Mouse (Mus musculus) C2C12 (cell line): ENCODE results near the gene Gm20772. TPM values are rescaled to one million over a fixed set of nuclear protein-coding genes. Genes with fewer than 3 reads are reported as not detected.
"Not testable (repeated sequence)": the region's sequence is repeated elsewhere in the genome, so short reads cannot be mapped to it uniquely, and the experiment has no call there.

Experiments used
- H3K27me3 ChIP-seq: one replicate; pipeline ENCODE4 v1.6.1; 2011; ENCODE audit not compliant: control insufficient read depth, insufficient read depth, insufficient read length
- H3K36me3 ChIP-seq: one replicate; pipeline ENCODE4 v1.6.1; 2011; ENCODE audit not compliant: control insufficient read depth, insufficient read depth
- H3K4me3 ChIP-seq: one replicate; pipeline ENCODE4 v1.5.1; 2011; ENCODE audit warnings: mild to moderate bottlenecking, control low read depth; ENCODE audit not compliant: poor library complexity, insufficient read depth, severe bottlenecking
- H3K79me2 ChIP-seq: one replicate; pipeline ENCODE4 v1.6.1; 2011; ENCODE audit not compliant: control insufficient read depth, insufficient read depth
- H3K79me3 ChIP-seq: one replicate; pipeline ENCODE4 v1.6.1; 2011; ENCODE audit warnings: low read depth, control low read depth
- H3ac ChIP-seq: one replicate; pipeline ENCODE3; 2011; ENCODE audit warnings: low read depth; ENCODE audit not compliant: control insufficient read depth, insufficient read length
- long read RNA-seq, 2 experiments: library from polyadenylated mRNA; unstranded; transcript quantifications; one replicate each; pipeline ENCODE4 v2.0.0; 2019 to 2020
- polyA plus RNA-seq: library from polyadenylated mRNA; unstranded; fragments of >200 nt; fragmentation: generic; extraction: Trizol; gene quantifications from one replicate; pipeline ENCODE4 v1.2.1, GENCODE M21; 2012; ENCODE audit warnings: missing spikeins

Gm20772 gene
- not detected for polyA plus RNA-seq
- long read RNA-seq, experiment 1: 0 reads
- long read RNA-seq, experiment 2: 0 reads

DNA sequence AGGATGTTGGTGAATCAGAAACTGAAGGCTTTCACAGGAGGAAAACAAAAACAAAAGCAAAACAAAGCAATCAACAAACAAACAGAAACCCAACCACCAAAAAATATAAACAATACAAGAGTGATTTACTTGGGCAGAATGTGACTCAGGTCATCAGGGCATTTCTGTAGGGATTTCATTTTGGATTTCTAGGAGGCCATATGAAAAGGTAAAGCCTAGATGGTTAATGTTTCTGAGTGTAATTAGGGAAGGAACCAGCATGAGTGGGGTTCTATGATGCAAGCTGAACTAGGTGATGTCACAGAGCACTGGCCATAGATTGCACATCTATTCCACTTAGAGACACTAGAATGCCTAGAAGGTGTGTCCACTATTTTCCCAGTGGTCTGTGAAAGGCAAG lies at the start of gene Gm20772, which contains the start of gene Gm20831:
Gene Gm20772 (plus strand): TSS at position 301 of the 400 bp plus-strand sequence.
Gene Gm20831 (plus strand): TSS at position 301 of the 400 bp plus-strand sequence.
- H3K4me3 ChIP-seq, H3K79me3 ChIP-seq: not testable (repeated sequence)

DNA sequence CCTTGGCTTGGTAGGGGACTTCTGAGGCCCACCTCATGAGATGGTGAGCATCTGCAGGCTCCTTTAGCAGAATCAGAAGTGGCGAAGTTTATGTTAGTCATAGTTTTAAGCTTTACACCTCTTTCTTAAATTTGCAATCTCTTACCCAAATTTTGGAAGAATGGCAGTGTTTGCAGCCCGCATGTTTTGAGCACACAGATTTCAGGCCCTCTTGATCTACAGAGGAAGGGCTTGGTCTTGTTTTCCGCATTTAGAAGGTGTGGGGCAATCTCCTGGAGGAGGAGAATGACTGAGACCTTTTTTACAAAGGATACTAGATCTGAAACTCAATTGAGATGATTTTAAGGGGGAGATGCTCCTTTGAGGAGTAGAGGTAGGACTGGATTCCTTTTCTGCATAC lies 28.4 kb upstream of the Gm20772 start, which contains the start of gene Gm21904:
Gene Gm21904 (minus strand): TSS at position 101 of the 400 bp plus-strand sequence.
- not testable (repeated sequence) for H3K36me3 ChIP-seq, H3K79me2 ChIP-seq, H3K4me3 ChIP-seq, H3K79me3 ChIP-seq, H3ac ChIP-seq, H3K27me3 ChIP-seq

More for the DNA sequence above, at the start of gene Gm20772, which contains the start of gene Gm20831:
- H3K36me3 ChIP-seq, H3ac ChIP-seq, H3K27me3 ChIP-seq, H3K79me2 ChIP-seq: not testable (repeated sequence)

Other genes with a start within 250 kb of the Gm20772 start
- not detected for gene Gm21904, start 28.5 kb upstream of the Gm20772 start, polyA plus RNA-seq
- not detected for gene Gm20831, start within 50 bp of the Gm20772 start, polyA plus RNA-seq
- gene Srsy, start 62.6 kb downstream of the Gm20772 start, polyA plus RNA-seq: not detected
- not detected for gene Gm21764, start 187.1 kb downstream of the Gm20772 start, polyA plus RNA-seq
- not detected for gene Ssty1, start 214.4 kb downstream of the Gm20772 start, polyA plus RNA-seq